Mouse (Mus musculus): ENCODE results near the gene Zfp697.
"Not testable (repeated sequence)": the region's sequence is repeated elsewhere in the genome, so short reads cannot be mapped to it uniquely, and the experiment has no call there.

The Zfp697 gene

GRCm38 (mm10) chr3:98497401-98497800 is 115.1 kb downstream of the Zfp697 start:
- not testable (repeated sequence) for DNase-seq (ENCODE audit: low spot score in 2 of 2)

DNA sequence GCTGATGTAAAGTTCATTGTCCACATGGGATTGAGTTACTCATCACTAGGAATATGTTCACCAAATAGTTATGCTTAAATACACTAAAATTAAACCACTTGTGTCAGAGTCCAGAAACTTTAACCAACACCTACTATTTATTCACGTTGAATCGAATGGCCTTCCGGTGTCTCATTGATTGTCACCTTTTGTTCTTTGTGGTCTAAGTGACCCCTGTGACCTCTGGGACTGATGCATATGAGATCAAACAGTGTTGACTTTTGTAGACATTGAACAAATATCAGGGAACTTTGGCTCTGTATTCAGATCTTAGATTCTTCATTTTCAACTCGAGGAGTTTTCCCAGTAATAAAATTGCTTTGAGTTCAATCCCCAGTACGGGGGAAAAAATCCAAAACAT is 125.0 kb downstream of the Zfp697 start:
- DNase-seq (ENCODE audit: low spot score in 2 of 2), result not testable (repeated sequence)

DNA sequence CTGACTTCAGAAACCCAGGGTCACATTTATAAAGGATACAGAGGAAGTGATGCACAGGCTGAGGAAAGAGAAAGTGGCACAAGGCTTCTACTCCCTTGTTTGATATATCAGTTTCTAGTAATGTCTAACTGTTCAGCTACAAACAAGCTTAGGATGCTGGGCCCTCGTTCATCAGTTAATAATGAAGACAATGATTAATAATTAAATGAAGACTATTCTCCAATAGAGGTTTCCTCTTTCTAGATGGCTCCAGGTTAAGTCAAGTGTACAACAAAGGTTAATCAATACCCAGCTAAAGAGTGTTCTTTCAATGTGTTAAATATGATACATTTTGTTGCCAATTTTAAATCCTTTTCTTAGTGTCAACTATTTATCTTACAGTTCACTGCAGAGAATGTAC is 128.2 kb downstream of the Zfp697 start, which contains the start of gene Hsd3b4:
Hsd3b4 (minus strand) TSS at position 101 of the 400 bp plus-strand sequence.
- not testable (repeated sequence) for DNase-seq (ENCODE audit: low spot score in 2 of 2)

DNA sequence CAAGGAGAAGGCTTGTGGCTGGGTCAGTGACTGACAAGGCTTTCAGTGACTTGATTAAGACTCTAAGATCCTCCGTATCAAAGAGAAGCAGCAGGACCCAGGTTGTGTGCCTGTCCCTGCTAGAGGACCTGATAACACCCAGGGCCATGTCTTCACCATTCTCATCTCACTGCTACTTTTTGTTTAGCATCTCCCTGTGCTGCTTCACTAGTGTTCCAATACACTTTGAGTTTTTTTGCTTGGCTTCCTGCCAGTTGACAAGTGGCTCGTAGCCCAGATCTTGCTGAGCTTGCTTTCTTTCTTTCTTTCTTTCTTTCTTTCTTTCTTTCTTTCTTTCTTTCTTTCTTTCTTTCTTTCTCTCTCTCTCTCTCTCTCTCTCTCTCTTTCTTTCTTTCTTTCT is 140.5 kb downstream of the Zfp697 start:
- not testable (repeated sequence) for DNase-seq (ENCODE audit: low spot score in 2 of 2)

DNA sequence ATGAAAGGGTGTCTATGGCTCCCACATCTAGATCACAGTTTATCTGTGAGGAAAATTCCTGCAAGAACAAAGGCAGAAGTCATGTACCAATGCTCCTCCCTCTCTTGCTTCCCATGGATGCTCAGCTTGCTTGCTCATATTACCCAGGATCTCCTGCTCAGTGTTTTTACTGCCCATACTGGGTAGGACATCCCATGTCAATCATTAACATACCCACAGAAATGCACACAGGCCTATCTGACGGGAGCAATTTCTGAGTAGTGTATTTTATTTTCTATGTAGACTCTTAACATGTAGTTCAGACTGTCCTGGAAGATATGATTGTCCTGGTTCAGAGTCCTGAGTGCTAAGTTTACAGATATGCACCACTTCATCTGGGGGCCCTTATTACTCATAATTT is 142.3 kb downstream of the Zfp697 start:
- DNase-seq (ENCODE audit: low spot score in 2 of 2), result not testable (repeated sequence)

GRCm38 (mm10) chr3:98524978-98525377 is 142.7 kb downstream of the Zfp697 start:
- not testable (repeated sequence) for DNase-seq (ENCODE audit: low spot score in 2 of 2)

GRCm38 (mm10) chr3:98547641-98548040 is 165.4 kb downstream of the Zfp697 start:
- DNase-seq (ENCODE audit: low spot score in 2 of 2), result not testable (repeated sequence)

DNA sequence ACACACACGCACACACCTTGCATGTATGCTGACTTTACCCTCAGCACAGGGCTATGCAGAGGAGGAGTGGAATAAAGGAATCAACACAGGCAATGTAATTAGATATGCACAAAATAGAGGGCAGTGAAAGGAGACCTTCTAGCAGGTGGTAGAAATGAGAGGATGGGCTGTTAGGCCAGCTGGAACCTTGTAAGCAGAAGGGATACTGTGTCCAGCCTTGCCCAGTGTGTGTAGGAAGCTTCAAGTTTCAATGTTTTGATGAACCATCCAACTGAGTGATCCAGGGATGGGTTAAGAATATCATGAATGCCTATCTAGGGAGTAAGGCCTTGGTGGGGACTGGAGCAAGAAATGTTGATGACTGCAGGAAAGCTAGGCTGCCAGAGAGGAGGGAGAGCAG is 166.2 kb downstream of the Zfp697 start:
- not testable (repeated sequence) for DNase-seq (ENCODE audit: low spot score in 2 of 2)

DNA sequence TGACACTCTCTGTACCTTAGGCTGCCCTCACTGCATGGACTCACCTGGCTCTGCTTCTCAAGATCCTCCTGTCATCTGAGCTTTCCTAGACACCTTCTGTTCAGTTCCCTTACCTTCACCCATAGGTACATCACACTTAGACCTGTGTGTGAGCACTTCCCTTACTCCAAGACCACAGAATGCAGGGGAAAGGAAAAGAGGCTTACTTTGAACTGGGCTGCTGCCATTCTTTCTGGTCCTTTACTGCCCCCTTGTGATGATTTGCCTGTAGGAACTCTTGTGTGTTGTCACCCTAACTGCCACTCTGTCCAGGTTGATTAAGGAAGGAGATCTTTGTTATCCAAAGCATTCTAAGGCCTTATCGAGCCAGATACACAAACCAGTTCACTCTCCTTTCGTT is 168.0 kb downstream of the Zfp697 start:
- DNase-seq (ENCODE audit: low spot score in 2 of 2), result not testable (repeated sequence)

DNA sequence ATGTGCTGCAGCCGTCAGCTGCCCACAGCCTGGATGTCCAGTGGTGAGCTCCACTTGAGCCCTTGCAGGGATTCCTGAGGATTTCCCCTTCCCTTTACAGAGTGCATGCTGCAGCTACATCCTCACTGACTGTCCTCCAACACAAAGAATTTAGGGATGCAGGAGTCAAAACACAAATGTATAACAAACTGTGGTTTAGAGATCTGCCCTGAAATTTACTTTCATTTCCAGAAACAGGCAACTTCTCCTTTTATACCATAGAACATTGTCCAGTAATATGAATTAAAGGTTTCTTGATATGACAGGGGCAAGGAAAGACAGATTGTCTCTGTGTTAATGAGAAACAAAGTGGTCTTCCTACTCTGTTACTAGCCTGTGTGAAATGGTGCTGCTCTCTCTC is 168.6 kb downstream of the Zfp697 start:
- not testable (repeated sequence) for DNase-seq (ENCODE audit: low spot score in 2 of 2)

DNA sequence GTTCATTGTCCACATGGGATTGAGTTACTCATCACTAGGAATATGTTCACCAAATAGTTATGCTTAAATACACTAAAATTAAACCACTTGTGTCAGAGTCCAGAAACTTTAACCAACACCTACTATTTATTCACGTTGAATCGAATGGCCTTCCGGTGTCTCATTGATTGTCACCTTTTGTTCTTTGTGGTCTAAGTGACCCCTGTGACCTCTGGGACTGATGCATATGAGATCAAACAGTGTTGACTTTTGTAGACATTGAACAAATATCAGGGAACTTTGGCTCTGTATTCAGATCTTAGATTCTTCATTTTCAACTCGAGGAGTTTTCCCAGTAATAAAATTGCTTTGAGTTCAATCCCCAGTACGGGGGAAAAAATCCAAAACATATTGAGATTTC is 178.4 kb downstream of the Zfp697 start:
- not testable (repeated sequence) for DNase-seq (ENCODE audit: low spot score in 2 of 2)

DNA sequence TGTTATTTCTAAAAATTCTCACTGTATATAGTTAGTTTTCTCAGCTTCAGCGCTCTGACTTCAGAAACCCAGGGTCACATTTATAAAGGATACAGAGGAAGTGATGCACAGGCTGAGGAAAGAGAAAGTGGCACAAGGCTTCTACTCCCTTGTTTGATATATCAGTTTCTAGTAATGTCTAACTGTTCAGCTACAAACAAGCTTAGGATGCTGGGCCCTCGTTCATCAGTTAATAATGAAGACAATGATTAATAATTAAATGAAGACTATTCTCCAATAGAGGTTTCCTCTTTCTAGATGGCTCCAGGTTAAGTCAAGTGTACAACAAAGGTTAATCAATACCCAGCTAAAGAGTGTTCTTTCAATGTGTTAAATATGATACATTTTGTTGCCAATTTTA is 181.6 kb downstream of the Zfp697 start:
- DNase-seq (ENCODE audit: low spot score in 2 of 2), result not testable (repeated sequence)

DNA sequence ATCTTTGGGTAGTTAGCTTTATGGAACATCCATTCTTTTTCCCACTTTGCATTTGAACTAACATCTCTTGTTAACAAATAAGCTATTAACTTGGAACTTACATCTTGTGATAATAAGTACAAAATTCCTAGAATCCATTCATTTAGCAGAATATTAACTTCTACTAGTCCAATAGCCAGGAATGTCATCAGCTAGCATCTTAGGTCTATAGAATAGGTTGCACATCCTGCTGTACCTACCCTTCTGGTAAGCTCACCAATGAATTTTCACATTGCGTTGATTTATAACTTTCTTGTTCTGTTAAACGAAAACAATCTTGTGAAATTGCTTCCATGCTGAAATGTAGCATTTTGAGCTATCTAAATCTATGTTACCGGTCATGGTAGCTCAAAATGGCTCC is 182.6 kb downstream of the Zfp697 start:
- DNase-seq (ENCODE audit: low spot score in 2 of 2), result not testable (repeated sequence)

GRCm38 (mm10) chr3:98567717-98568116 is 185.5 kb downstream of the Zfp697 start:
- not testable (repeated sequence) for DNase-seq (ENCODE audit: low spot score in 2 of 2)

GRCm38 (mm10) chr3:98581024-98581423 is 198.8 kb downstream of the Zfp697 start:
- not testable (repeated sequence) for DNase-seq (ENCODE audit: low spot score in 2 of 2)

DNA sequence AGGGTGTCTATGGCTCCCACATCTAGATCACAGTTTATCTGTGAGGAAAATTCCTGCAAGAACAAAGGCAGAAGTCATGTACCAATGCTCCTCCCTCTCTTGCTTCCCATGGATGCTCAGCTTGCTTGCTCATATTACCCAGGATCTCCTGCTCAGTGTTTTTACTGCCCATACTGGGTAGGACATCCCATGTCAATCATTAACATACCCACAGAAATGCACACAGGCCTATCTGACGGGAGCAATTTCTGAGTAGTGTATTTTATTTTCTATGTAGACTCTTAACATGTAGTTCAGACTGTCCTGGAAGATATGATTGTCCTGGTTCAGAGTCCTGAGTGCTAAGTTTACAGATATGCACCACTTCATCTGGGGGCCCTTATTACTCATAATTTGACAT is 199.9 kb downstream of the Zfp697 start:
- not testable (repeated sequence) for DNase-seq (ENCODE audit: low spot score in 2 of 2)

DNA sequence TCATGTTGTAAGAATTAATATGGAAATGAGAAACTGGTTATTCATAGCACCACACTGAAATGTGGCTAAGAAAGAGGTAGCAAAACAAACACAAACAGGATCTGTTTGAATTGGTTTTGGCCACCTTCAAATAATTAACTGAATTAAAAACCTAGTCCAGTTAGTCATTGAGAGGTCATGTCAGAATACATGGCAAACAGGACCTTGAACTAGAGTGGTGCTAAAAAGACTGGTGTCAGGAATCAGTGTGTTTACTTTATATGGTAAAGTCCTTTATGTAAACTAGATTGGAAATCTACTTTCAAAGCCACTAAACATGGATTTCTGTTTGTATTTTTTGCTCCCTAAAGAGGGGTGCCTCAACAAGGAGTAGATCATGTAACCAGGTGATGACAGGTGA is 200.4 kb downstream of the Zfp697 start:
- DNase-seq (ENCODE audit: low spot score in 2 of 2), result not testable (repeated sequence)

GRCm38 (mm10) chr3:98587721-98588120 is 205.5 kb downstream of the Zfp697 start:
- DNase-seq (ENCODE audit: low spot score in 2 of 2), result no peak

GRCm38 (mm10) chr3:98588707-98589106 is 206.4 kb downstream of the Zfp697 start, which contains the start of gene Gm10681:
Gene Gm10681, minus strand, starts transcription at chr3:98588807.
- DNase-seq (ENCODE audit: low spot score in 2 of 2), result no peak

GRCm38 (mm10) chr3:98613540-98613939 is 231.3 kb downstream of the Zfp697 start:
- DNase-seq (ENCODE audit: low spot score in 2 of 2), result not testable (repeated sequence)

DNA sequence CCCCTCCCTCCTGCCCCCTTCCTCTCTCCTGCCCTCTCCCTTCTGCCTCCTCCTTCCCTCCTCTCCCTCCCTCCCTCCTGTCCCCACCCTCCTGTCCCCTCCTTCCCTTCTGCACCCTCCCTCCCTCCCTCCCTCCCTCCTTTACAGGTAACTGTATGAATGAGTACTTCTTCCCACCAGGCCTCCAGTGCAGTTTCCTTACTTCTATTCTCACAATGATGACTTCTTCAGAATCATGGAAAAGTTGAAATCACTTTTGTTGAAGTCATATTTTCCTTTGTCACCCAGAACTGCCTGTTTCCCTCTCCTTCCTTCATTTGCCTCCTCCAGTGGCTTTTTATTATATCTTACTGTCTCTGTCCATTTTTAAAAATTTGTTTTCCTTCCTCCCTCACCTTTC is 231.7 kb downstream of the Zfp697 start:
- DNase-seq (ENCODE audit: low spot score in 2 of 2), result no peak

- DNase-seq (ENCODE audit: low spot score in 2 of 2), result not testable (repeated sequence)
These were observed 232.2 kb downstream of the Zfp697 start for GRCm38 (mm10) chr3:98614406-98614927.

GRCm38 (mm10) chr3:98616244-98616643 is 234.0 kb downstream of the Zfp697 start:
- DNase-seq (ENCODE audit: low spot score in 2 of 2), result not testable (repeated sequence)

DNA sequence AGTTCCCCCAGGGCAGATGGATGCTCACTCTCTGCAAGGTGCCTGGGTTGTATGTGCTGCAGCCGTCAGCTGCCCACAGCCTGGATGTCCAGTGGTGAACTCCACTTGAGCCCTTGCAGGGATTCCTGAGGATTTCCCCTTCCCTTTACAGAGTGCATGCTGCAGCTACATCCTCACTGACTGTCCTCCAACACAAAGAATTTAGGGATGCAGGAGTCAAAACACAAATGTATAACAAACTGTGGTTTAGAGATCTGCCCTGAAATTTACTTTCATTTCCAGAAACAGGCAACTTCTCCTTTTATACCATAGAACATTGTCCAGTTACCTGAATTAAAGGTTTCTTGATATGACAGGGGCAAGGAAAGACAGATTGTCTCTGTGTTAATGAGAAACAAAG is 234.5 kb downstream of the Zfp697 start:
- not testable (repeated sequence) for DNase-seq (ENCODE audit: low spot score in 2 of 2)

Data from urinary bladder, adult 18-20 months (tissue).